Mouse (Mus musculus) CD4-positive helper T cell, adult 2 months (primary cell): ENCODE data around the gene Rps12-ps3.

Experiments used
- DNase-seq: peaks from one replicate; pipeline ENCODE4 v3.0.0-alpha.2; 2012; ENCODE audit warnings: low read depth, missing footprints, low spot score

Rps12-ps3 gene

DNA sequence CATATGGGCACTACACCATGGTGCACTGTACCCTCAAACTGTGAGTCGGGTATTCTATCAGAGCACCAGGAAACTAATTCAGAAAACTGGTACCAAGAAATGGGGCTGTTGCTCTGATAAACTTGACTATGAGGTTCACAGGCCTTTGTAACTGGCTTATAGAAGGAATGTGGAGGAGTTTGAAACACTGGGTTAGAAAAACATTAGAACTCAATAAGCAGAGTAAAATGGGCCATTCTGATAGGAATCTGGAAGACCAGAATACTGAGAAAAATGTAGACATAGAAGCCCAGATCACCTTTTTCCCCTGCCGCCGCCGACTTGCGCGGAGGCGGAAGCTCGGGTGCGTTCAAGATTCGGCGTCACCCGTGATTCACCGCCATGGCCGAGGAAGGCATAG is at the start of gene Rps12-ps3:
Gene Rps12-ps3, plus strand, starts transcription at position 301 of the 400 bp plus-strand sequence.
- no peak for DNase-seq

DNA sequence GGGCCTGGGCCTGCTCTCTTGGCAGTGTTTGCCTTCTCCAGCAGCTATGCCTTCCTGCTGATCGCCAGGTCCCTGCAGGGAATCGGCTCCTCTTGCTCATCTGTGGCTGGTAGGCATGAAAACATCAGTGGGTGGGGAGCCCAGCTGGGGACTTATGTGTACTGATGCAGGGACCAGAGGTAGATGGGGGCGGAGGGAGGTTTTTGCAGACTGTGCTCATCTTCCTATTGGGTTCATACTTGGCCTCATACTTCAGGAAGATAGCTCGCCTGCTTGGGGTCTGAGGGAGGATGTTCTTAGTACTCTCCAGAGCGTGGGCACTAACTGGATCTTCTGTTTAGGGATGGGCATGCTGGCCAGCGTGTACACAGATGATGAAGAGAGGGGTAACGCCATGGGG is 48.9 kb upstream of the Rps12-ps3 start:
- no peak for DNase-seq

DNA sequence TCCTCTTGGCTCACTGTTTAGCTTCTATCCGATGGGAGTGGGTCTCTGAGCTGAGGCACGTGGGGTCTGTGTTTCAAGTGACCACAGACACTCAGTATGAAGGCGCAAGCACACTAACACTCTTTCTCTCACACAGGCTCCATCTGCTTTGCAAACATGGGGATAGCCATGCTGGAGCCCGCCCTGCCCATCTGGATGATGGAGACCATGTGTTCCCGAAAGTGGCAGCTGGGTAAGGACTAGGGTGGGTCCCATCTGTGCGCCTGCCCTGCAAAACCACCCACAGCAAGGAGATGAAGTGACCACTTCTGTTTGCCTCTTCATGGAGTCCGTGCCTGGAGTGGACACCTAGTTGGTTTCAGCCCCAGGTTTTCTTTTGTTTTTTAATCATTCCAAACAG is 45.7 kb upstream of the Rps12-ps3 start:
- no peak for DNase-seq

DNA sequence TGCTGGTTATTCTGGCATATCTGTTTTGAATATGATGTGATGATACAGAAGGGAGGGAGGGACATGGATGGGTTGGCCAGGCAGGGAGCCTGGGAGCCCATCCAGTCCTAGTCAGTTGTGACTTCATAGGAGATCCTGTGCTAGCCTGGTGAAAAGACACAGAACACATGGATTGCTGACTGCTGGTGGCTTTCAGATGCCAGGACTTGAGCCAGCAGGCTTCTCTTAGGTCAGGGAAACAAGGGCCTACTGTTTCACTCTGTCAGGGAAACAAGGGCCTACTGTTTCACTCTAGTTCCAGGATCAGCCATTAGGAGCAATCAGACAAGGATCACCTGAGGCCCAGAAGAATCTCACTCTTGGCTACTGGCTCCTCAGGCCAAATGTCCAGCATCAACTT is 41.2 kb upstream of the Rps12-ps3 start:
- DNase-seq = no peak

DNA sequence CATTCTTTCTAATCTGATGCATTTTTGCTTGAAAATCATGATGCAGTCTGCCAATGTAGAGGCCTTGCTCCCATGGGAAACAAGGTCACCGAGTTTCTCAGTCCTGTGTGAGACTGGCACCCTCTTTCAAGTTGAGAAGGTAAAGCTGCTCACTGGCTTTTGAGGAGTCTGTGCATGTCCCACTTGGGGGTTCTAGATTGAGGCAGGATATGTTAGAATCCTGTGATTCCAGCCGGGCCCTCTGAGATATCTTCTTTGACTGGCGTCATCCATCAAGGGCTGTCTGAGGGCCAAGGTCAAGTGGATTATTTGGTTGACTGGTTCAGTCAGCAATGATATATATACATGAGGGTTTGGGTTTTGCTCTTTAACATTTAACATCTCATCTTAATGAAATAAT is 40.1 kb upstream of the Rps12-ps3 start:
- DNase-seq = no peak

DNA sequence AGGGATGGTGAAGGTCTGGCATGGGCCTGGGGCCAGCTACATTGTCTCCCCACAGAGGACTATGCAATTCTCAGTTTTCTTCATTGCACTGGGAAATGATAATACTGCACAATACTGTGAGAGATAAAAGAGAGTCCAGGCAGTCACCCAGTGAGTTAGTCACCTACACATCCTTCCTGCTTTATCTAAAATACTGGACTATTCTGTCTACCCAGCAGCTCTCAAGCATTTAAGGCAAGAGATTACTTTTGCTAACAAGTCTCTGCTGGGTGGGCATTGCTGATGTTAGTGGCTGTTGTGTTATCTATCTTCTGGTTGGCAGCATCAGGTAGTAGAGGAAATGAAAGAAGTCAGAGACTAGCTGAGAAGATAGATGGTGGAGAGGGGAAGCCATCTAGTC is 33.0 kb upstream of the Rps12-ps3 start:
- no peak for DNase-seq

DNA sequence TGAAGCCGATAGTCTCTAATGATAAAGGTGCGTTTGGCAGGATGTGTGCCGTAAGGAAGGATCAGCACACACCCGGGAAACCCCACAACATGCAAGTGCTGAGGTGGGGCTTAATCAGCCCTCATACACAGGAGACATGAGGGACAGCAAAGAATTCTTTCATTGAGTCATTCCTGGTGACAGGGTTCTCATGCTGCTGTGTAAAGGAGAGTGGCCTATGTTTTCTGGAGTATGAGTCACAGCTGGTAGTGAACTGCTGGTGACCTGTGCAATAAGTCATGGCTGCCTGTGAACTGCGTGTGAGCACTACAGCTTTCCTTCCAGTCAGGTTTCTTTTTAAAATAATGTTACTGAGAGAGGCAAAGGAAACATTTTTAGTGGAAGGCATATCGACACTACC is 32.3 kb upstream of the Rps12-ps3 start:
- DNase-seq = no peak

DNA sequence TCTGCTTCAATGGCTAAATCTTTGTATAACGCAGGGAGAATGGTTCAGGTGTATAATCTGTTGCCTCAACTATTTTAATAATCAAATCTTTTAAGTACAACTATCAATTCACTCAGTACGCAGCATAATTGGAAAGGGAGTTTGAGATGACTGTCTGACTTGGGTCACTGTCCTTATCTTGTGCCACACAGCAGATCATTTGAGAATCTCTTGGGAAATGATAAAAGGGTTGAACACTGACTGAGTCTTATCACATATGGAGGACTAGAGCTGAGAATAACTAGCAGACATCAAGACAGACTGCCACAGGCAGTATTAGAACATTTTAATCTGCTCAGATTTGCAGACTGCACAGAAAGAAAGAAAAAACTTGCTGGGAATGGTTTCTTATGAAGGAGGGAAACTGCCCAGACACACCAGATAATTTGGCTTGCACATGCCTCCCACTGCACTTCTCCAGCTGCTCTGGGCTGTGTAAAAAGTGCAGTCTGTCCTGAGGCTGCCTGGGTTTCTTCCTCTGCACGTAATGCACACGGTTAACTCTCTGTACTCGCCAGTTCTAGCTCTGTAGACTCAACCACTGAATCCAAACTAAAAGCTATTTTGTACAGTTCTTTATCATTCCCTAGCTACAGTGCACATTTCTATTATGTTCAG is 29.8 kb upstream of the Rps12-ps3 start:
- no peak for DNase-seq

DNA sequence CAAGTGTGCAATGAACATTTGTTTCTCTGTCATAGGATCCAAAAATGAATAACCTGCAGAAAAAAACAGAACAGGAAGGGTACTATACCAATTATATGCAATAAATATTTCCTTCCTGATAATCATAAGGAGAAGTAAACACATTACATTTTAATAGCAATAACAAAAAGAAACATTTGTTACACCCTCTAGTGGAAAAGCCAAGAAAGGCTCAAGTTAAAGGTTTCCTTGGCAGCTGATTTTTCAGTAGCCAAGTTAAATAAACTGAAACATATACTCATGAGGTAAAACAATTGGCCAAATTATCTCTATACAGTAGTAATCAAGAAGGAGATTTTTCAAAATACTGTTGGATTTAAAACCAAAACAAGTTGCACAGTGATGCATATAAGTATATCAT is 6.8 kb upstream of the Rps12-ps3 start:
- DNase-seq = no peak

DNA sequence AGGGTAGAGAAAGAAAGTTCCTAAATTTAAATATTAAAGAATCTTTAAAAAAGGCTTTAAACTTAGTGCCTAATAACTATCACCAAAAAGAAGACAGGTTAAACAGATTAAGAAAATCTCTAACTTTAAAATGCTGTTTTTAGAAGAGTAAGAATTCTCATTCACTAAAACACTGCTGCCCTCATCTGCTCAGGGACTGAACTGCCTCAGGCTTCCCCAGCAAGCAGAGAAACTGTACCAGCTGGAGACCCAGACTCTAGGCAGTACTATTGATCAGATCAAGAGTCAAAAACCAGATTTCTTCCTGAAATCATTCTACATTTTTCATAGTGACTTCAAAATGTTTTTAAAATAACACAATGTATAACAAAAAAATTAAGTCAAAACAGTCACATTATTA is 5.5 kb upstream of the Rps12-ps3 start:
- peak; percentile 17 for DNase-seq

DNA sequence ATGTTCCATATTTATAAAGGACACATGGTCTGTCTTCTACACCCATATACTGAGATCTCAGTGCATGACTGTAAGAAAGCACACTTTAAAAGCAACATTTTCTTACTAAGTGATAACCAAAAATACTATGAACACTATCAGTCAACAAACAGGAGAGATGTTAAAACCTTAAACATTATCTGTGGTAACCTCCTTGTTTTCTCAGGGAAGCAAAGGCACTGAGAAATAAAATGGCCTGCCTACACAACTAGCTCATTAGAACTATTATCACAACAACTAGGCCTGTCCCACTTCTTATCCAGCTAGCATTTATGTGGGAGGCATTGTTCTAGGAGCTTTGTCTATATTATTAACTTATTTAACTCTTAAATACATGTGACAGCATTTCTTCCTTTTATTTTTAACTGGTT is 8.7 kb downstream of the Rps12-ps3 start:
- DNase-seq = no peak

DNA sequence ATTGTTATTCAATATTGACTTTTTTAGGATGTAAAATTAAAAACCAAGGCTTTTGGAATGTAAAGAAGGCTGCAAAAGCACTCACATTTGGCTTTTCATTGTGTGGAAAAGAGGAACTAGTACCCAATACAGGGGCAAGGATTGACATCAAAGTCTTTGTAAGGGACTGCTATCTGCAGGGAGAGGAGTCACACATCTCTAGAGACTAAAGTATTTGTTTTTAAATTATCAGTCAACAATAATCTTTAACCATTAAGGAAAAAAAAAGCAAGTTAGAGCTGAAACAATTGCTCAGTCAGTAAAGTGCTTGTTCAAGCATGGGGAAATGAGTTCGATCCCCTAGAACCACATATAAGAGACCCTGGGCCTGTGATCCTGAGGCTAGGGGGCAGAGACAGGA is 14.6 kb downstream of the Rps12-ps3 start:
- no peak for DNase-seq

DNA sequence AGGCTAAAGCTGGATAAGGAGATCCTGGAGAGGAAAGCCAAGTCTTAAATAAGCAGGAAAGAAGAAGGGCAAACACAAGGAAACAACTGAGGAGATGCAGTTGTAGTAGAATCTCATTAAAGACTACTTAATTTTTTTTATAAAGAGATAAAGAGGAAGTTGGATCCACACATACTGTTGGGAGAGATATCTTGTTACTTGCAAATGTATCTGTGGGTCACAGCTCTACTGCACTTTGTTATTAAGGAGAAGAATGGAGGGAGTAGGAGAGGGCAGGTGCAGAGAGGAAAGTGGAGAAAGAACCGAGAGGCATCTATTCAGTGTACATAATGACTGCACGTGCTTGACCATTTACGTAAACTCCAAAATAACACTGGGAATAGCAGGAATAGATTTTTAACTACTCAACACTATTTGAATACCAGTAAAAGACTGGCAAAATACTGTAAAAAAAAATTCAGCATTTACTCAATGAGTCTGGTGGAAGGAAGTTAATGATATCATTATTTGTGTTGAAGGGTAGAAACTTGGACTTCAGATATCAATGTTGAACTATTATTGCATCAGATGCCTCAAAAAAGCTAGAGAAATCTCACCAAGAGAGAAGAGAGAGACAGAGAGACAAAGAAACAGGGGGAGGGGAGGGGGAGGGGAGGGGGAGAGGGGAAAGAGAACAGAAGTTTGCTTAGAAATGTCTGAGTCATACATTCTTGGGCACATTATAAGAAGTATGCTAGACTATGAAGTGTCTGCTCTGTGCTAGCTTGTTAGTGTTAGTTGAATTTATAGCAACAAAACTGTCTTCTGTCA is 16.0 kb downstream of the Rps12-ps3 start:
- DNase-seq = no peak

DNA sequence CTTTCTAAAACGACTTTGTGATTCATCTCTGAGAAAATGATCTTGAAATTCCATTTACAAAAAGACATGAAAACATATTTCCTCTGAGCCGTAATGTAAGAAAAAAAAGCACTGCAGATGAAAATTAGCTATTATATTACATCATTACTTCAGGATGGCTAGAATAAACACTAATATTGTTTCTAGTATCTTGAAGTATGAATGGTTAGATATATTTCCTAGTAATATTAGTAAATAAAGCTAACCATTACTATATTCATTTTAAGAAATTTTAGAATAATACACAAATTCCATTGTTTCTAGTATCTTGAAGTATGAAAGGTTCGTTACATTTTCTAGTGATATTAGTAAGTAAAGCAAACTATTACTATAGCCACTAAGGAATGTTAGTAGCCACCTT is 17.8 kb downstream of the Rps12-ps3 start:
- no peak for DNase-seq

DNA sequence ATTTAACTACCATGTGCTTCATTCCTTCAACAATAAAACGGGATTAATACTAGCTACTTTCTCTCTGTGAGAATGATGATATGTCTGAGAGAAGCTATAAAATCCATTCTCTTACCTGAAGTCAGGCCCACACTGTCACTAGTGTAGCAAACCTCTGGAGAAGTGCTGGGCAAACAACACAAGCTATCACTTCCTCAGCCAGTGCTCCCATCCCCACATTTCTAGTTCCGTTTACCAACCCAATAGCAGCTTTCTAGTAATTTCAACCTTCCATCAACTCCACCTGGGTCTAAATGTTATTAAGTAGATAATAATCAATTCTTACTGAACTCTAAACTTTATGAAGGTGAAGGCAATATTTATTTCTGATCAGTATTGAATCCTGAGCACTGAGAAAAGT is 20.9 kb downstream of the Rps12-ps3 start:
- DNase-seq = no peak

DNA sequence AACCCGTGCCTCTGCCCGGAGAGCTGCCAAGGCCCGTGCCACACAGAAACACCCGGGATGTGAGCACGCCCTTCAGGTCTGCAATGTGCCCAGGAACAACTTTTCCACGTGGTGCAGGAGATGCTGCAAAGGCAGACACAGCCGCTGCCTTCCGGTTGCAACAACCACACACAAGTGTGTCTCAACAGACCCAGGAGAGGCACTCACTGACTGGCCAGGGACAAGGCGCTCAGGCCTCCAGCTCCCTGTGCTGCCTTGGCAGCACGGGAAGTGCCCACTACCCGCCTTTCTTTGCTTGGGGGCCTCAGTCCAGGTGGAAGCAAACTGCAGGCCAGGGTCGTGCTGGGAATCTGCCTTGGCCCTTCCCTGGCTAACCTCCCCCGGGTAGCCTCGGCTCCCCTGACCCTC is 22.2 kb downstream of the Rps12-ps3 start:
- peak; percentile 60 for DNase-seq

DNA sequence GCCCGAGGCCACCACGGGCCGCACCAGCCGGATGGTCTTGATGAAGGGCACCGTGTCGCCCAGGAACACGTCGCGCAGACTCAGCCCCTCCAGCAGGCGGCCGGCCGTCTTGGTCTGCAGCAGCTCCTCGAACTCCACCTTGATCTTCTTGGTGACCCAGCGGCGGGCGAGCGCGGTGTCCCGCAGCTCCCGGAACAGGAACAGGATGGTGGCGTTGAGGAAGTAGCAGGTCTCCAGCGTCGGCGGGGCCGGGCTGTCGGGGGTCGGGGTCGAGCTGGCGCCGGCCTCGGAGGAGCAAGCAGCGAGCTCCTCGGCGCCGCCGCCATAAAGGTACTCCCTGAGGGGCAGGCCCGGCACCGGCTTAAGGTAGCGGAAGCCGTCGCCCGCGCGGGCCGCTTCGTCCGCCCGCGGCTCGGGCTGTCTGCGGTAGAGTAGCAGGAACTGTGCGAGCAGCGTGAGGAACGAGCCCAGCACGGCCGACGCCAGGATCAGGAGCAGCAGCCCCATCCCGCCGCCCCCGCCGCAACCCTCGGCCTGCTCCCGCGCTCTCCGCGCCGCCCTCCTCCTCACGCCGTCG is 23.1 kb downstream of the Rps12-ps3 start:
- DNase-seq = peak; percentile 81

DNA sequence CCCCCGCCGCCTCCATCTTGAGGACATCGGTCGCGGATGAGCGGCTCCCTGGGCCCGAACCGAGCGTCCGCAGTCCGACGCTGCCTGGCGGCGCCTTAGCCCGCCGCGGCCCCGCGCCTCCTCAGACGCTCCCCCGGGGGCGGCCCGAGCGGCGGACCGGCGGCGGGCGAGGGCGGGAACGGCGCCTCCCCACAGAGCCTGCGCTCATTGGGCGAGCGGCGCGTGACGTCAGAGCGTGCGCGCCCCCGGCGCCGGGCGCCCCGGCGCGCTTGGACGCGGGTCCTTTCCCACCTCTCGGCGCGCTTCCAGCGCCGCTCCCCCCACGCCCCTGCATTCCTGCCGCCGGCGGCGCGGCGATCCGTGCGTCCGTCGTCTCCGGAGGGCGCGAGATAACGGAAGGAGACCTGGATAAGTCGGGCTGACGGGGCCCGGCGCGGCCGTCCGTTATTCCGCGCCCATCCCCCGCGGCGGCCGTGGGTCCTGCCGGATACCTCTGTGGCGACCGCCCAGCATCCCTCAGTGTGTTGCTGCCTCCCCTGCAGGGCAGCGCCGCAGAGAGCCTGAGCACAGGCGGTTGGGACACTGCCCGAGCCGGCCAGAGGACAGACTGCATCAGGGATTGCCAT is 23.7 kb downstream of the Rps12-ps3 start, which contains the start of gene Pdzd8:
Gene Pdzd8, minus strand, starts transcription at position 123 of the 626 bp plus-strand sequence.
- peak; percentile 93 for DNase-seq

DNA sequence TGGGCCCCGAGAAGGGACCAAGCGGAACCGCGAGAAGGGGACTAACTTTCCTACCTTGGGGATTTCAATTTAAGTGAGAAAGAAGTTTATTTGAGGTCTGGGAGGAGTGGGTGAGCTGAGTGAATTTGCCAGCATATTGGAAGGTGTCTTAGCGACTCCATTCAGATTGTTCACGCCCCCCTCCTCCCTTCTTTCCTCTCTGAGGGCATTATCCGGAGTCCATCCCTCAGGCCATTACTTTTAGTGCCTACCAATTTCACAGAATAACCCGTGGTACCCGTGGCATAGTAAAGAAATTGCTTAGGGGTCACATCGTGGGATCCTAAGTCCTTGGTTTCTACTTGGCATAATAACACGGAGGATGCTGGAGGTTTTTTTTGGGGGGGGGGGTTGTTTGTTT is 24.2 kb downstream of the Rps12-ps3 start:
- DNase-seq = no peak

DNA sequence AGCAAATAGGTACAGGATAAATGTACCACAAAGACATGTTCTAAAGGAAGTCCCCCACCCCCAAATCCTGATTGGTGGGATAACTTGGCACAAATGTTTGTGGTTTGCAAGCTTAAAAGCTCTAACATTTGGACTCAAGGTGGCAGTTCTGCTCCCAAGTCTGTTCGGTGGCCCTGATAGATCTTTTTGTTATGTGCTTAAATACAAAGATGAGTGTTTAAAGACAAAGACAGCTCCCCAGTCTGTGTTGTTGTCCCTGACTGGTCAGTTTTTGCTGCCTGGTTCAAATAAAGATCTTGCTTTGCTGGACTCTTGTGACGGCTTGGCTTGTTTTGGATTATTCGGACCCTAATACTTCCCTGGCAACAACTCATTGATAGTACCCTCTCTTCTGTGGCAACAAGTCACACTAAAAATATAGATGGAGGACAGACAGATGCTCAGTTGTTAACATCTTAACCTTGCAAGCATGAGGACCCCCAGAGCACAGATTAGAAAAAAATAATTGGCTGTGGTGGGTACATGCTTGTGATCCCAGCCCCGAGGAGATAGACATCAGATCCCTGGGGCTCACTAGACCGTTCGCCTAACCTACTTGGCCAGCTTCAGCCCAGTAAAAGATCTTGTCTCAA is 27.4 kb downstream of the Rps12-ps3 start:
- DNase-seq = no peak

DNA sequence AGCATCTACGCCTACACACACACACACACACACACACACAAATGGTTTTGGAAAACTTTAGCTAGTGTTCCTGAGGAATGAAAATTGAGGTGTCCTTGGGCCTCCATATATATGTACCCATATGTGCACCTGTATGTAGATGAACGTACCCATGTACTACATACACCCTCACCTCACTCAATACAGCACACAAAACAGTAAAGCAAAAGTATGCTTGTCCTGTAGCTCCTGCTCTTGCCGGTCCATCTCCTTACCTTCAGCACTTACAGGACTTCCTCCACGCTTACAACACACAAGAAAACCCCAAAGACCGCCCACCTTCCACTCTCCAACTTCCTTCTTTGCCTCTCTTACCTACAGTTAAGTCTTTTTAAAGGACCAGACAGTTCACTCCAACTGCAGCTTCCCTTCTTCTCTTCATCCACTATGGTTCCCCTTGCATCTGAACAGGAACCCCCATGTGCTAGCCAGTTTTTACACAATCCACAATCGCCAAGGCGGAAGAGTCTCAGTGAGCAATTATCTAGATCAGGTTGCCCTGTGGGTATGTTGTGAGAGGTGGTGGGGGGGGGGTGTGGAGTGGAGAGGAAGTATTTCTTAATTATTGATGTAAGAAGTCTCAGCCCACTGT is 28.3 kb downstream of the Rps12-ps3 start:
- DNase-seq = peak; percentile 7
